Mouse (Mus musculus) brain, embryonic 14.5 days (tissue): Measurements from ENCODE around the gene Gpr142.

Source experiments
- CTCF ChIP-seq: fragments of 200-500 bp; IDR thresholded peaks from 2 replicates; pipeline ENCODE4 v1.5.1; 2012; ENCODE audit warnings: inconsistent platforms, mild to moderate bottlenecking, moderate library complexity, borderline replicate concordance; ENCODE audit not compliant: insufficient read depth, insufficient read length; ENCODE audit errors: extremely low read depth
- POLR2A ChIP-seq: fragments of 200-500 bp; IDR thresholded peaks from 2 replicates; pipeline ENCODE4 v1.6.1; 2012; ENCODE audit warnings: mild to moderate bottlenecking, inconsistent platforms, borderline replicate concordance; ENCODE audit not compliant: poor library complexity, insufficient read depth, insufficient read length, severe bottlenecking; ENCODE audit errors: extremely low read depth

GRCm38 (mm10) chr11:114833166-114833565, 34.4 kb downstream of the Gpr142 start:
- no peak for TF ChIP-seq CTCF
- TF ChIP-seq POLR2A, result no peak
